Mouse (Mus musculus) right cerebral cortex, adult 18-20 months (tissue): ENCODE measurements at regions not wholly inside any gene's neighbourhood (a gene's known extent, or its start where the extent isn't known, plus 50 kb on each side); places are given as distances from the start of the nearest gene placed in this dataset.

Experiments
- DNase-seq: peaks from one replicate; pipeline ENCODE4 v3.0.0; 2022; ENCODE audit warnings: mixed read lengths

DNA sequence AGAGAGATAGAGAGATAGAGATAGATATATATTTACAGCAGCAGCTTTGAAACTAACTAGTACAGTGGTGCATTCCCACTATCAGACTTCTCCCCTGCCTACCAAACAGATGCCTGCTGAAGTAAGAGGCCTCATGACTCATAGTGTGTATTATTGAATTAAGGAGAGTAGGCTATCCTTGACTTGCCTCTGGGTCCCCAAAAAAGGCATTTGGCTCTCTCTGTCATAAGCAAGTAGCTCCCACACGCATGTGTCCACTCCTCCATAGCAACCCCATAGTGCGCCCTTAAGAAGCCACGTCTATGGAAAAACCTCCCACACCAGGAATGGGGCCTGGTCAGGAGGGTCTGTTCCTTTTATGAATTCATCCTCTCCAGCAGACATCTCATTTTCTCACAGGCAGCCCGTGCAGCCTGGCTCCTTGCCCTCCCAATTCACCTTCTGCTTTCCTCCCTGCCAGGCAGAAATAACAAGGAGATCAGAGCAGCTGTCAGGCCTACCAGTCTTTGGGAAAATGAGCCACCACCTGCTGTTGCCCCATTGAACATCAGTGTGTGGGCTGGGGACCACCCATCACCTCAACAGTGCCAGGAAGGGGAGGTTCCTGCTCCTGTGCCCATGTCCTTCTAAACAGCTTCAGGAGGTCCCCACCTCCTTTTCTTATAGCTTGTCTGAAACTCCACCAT lies 208.5 kb upstream of the Mocs1 start:
- DNase-seq = peak; percentile 54

DNA sequence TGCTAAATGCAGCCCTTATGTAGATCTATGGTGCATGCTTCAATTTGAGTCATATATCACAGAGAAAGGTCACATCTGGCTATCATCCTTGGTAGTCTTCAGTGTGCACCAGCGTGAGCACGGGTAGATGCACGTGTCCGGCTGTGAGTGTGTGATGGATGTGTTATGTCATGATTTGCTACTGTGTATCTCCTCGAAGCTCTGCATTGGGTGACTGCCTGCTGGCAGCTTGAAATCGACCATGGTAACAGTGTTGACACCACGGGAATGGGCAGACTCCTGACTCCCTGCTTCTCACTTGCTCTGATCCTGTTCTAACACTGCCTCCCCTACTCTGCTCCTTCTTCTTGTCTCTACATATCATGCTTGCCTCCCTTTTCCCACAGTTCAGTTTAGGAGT lies 204.9 kb upstream of the Mocs1 start:
- no peak for DNase-seq

DNA sequence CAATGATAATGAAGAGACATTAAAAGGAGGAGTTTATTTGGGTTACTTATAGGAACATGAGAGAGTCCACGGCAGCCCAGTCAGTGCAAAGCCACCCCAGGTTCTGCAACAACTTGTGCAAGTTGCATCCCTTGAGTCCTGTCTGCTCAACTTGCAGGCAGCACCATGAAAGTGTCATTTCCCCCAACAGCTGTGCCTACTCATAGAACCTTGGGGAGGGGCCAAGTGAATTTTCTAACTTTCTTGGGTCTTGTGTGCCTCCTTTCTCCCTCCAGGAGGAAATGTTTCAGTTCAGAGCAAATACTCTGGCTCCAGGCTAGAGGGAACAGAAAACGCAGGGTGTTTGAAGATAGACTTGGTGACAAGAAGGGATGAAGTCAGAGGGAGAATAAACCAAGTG lies 204.5 kb upstream of the Mocs1 start:
- DNase-seq = no peak

DNA sequence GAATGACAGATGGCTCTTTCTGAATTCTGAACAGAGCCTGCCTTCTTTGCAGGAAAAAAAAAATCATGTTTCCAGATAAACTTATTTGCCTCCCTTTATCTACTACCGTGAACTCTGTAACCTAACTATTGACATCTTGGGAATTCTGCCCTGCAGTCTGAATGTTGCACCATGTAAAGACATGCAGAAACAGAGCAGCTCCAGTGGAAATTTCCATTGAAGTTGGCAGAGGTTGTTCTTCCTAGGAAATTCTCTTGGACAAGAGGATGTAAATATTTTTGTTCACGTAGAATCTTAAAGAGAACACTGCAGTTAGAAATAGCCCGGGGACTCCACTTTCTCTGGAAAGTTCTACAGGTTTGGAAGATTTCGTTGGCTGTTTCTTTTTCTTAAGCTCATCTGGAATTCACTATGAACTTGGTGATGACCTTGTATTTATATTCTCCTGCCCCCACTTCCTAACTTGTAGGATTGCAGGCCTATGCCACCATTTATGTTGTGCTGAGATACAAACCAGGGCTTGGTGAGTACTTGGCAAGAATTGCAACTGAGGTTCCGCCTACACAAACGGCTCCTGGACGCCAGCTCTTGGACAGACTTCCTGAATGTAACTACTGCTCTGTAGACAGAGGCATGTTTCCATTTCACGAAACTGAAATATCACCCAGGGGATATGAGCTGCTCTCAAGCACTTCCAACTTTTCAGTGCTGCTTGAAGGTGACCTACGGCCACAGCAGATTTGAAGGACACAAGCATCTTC lies 202.7 kb upstream of the Mocs1 start:
- DNase-seq = peak; percentile 69

DNA sequence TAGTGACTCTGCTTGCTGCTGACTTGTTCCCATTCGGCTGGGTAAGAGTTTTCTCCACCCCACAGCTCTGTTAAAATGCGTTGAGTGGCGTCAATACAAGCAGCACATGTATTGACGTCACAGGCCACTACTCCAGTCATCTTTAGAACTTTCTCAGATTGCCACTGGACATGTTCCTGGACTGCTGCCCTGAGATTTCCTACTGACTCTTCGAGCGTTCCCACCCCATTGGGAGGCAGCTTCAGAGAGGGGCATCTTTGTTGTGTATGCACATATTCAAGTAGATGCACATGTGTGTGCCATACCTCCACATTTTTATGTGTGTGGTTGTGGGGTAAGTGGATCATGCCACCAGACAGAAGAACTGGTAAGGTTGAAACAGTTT lies 202.2 kb upstream of the Mocs1 start:
- no peak for DNase-seq

GRCm38 (mm10) chr17:49231287-49231686 lies 196.9 kb upstream of the Mocs1 start:
- no peak for DNase-seq

GRCm38 (mm10) chr17:49240097-49240496 lies 188.1 kb upstream of the Mocs1 start:
- no peak for DNase-seq

GRCm38 (mm10) chr17:49243419-49243818 lies 184.7 kb upstream of the Mocs1 start:
- DNase-seq = no peak

DNA sequence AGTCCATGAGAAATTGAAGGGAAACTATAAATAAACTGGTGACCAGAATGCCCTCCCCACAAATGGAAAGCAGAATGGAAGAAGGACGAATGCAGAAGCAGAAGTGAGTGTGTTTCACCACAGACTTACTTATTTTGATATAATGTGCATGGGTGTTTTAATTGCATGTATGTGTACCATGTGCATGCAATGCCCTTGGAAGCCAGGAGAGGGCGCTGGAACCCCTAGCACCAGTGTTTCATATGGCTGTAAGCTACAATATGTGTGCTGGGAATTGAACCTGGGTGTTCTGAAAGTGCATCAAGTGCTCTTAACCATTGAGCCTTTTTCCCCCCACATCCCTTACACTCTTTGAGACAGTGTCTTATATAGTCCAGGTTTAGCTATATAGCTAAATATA lies 183.1 kb upstream of the Mocs1 start:
- no peak for DNase-seq

DNA sequence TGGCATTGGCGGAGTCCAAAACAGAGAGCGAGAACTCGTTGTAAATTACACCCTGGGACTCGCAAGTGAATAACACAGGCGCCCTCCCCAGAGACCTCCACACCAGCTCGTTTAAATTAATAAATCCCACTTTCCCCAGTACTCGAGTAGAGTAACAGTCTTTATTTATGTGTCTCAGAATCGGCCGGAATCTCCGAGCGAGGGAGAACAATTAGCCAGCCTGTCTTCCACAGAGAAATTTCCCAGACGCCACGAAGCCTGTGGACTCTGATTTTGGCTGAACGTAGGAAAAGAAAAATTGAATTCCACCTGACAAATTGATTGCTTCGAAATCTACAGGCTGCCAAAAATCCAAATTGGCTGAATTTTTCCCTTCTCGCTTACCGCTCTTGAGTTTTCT lies 180.9 kb upstream of the Mocs1 start:
- DNase-seq = no peak

DNA sequence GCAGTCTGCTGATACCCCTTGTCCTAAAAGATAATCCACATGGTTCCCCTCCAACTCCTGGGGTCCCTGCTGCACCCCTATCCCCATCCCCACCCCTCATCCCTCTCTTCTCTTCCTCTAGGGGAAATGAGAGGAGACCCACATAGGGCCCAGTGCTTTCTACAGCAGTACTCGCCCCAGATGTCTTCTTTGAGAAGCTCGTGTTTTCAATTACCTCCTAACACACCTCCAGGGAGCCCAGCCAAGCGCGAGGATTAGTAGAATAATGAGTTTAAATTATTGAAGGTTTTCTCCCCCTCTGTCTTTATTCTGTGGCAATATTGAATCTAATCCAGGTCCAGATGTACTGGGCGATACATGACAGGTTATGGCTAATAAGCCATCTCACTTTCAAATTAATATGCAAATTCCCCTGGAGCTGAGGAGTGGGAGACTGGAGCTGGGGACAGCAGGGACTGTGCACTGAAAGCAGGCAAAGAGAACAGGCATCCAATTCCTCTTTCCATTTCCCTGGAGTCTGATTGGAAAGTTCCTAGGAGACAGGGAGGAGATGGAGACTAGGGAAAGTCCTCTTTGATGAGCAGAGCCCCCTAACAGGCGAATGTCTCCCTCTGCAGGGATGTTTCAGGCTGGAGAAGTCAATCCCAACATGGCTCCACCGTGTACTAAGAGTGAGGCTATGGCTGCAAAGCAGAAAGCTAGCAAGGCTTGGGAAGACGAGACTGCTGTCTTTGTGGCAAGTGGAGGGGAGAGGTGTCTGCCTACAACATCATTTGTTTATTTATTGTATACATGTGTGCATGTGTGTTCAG lies 177.2 kb upstream of the Mocs1 start:
- no peak for DNase-seq

- DNase-seq = no peak
These were observed 175.9 kb upstream of the Mocs1 start for GRCm38 (mm10) chr17:49252271-49252670.

GRCm38 (mm10) chr17:49258496-49258895 lies 169.7 kb upstream of the Mocs1 start:
- DNase-seq = no peak

- DNase-seq = no peak
These were observed 165.8 kb upstream of the Mocs1 start for GRCm38 (mm10) chr17:49262394-49262793.

DNA sequence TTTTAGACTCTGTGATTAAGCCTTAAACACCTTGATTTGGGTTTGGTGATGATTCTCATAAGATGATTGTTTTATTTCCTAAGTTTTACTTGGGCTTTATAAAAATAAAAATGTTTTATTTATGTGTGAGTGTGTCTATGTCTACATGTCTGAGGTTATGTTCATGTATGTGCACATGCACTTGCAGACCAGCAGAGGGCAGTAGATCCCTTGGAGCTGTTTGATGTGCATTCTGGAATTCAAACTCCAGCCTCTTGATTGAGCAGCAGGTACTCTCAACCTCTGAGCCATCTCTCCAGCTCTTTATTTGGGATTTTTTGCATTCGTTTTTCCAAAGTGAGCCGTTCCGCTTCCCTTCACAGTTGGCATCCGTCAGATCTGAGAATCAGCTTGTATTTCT lies 161.8 kb upstream of the Mocs1 start:
- no peak for DNase-seq

DNA sequence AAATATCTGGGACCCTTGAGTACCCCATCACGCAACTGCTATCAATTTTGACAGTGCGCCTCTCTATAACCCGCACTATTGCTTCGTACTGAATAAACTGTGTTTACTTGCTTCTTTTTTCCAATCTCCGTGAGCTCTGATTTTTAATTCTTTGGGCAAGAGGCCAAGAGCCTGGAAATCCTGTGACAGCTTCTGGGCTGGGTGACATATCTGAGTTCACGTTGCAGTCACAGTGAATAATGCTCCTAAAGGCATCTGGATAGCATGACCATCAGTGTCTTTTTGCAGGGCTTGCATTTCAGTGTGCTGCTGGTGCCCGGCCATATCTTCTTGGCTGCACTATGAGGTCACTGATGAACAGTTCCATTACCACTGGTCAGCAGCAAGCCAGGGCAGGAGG lies 158.2 kb upstream of the Mocs1 start:
- DNase-seq = no peak

DNA sequence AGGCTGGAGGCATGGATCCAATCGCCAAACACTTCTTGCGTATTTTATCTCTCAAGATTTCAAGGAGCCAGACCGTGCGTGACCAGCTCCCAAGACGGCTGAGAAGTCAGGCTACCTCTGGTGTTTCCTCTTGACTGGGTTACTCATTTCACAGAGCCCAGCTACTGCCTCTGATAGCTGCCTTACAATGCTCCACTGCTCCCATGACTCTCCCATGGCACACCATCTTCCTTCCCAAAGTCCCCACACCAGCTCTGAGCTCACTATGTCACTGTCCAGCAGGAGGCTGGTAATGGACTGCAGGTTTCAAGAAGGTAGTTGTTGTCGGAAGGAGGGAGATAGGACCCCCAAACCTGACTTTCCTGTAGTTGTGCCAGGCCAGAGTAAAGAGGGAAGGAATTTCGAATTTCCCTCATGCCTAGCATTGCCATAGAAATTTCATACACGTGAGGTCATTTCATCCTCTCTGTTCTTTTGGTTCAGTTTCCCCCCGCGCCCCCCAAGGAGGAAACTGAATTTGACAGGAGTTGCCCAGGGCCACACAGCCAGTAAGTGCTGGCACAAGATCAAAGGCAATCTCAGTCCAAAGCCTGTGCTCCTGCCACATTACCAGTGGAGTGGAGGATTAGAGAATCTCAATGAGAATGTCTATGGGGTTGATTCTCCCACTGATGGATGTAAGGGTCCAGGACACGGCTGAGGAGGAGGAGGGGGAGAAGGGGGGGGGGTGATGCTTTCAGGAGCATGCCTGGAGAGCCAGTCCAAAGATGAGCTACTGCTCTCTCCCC lies 155.3 kb upstream of the Mocs1 start:
- DNase-seq = no peak

DNA sequence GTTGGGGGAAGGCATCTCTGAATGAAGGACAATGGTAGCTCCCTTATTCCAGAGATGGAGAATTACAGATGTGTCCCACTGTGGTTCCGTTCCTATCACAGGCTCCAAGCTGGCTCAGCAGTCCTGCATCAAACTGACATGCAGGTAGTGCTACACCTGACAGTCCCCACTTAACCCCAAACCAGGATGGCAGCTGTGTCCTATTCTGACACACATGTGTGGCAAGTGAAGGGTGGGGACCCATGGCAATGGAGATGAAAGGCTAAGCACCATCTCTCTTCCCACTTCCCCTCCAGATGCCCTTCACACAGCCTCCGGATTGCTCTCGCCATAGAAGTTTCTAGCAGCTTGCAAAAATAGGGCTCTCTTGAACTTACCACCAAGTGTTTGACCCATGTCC lies 153.2 kb upstream of the Mocs1 start:
- DNase-seq = no peak

GRCm38 (mm10) chr17:49275421-49275820 lies 152.7 kb upstream of the Mocs1 start:
- no peak for DNase-seq

DNA sequence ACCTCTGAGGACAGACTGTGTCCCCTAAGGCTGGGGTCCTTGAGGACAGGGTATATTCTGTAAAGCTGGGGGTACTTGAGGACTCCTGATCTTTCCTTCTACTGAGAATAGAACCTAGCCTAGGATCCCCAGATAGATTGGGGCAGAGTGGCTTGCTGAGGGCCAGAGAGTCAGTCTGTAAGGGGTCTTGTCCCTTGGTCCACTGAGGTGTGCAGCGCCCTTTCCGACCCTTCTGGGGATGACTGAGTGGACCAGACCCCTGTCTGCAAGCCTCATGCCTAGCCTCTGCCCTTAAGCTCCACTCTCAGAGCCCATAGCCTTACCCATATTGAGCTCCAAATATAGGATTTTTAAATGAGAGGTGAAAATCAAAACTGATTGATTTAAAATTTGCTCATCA lies 152.2 kb upstream of the Mocs1 start:
- DNase-seq = no peak

DNA sequence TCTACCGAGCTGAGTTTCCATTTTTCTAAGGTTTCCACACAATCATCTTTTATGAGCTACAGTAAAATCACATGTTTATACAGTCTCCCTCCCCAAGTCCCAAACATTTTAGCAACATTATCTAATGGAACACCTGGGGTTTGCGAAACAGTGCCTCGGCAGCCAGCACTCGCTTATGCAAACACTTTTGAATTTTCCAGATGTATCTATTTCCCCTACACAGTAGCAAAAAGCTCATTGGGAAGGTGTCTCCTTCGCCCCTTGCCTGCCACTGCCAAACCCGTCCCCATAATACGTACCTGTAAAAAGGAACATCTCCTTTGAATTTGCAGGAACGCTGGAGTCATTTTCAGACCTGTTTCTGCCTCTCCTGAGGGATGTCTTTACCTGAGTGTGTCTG lies 149.6 kb upstream of the Mocs1 start:
- DNase-seq = no peak

DNA sequence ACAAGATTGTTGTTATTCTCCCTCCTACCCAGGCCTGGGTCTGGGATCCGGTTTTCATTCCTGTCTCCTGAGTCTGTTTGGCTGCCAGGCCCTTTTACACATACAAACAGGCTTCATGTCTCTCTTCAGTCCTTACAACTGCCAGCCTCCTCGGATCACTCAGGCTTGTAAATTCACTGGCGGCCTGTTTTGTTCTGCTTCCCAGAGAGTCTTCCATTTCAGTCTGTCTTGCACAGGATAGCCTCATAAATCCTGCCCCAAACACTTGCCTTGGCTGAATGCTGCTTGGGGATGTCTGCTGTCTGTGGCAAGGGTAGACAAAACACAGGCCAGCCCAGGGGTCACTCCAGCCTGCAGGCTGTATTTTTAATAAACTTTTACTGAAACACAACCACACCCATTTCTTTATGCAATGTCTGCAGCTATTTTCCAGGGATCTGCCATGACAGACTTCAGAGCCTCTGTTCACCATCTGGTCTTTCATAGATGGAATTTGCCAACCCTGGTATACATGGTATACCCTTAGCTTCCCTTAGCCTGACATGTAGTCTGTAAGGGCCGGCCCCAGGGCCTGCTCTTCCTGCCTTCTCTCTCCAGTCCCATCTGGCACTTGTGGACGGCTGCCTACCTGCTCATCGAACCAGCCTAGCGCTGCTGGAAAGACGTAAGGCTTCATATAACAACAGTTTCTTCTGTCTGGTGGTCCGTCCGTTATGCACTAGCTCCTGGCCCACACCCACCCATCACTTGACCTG lies 149.0 kb upstream of the Mocs1 start:
- no peak for DNase-seq
